19 mouse cellular contexts compared by ENCODE assay signal in the genomic region with DNA sequence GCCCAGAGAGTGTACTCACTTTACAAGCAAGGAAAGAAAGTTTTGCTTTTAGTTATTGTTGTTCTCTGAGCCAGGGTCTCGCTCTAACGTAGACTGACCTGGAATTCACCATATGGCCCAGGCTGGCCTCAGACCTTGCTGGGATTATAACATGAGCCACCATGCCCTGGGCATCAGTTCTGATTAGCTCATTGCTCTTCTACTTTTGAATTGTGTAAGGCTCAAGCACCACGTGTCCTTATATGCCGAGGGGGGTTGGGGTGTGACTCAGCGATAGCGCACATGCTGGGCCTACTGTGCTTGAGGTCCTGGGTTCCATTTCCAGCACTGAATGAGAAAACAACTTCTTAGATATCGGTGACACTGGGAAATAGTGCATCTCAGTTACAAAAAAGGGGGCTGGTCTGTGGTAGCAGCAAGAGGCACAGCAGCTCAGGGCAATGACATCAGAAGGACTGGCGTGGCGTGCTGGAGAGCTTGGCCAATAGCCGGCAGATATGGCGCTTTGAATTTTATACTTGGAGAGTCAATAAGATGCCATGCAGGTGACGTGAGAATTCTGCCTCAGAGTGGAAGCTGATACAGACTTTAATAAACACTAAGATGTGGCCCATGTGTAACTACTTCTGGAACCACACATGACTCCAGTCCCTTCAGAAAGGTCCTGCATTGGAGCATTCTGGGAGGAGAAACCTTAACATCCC. TPM values are rescaled to one million over a fixed set of nuclear protein-coding genes. Genes with fewer than 3 reads are reported as not detected.
DNase-seq lines count a peak whose midpoint lies in the region; ATAC-seq lines count a peak whose summit lies in the region.
"Had no signal": no experiment of that assay in that cellular context is flagged by ENCODE, and none has a peak within 500 bp of the region (broad histone marks: within the 10 kb centered on the region; RNA-seq: fewer than 3 reads in every experiment).

No protein-coding gene starts in this region.

- no peaks in the 10 kb centered on the region for H3K27me3 ChIP-seq in neural tube, embryonic 15.5 days (replicated peaks)
- H3K27me3 ChIP-seq: heart, embryonic 12.5 days; hindbrain, embryonic 15.5 days; liver, embryonic 13.5 days; lung, embryonic 15.5 days; neural tube, embryonic 12.5 days had no signal

- 88% methylated on average over 12 of the region's 12 CpGs for WGBS in neural tube, embryonic 15.5 days

- 0 out of 2 replicates have a peak, but pooled peaks have one; percentile 13 for ATAC-seq in neutrophil, adult 5-6 weeks (ENCODE audit: extremely low read depth, insufficient number of reproducible peaks, low FRiP score, poor library complexity, severe bottlenecking)
- no peak for ATAC-seq in neural tube, embryonic 15.5 days (ENCODE audit: low FRiP score)
- ATAC-seq: forebrain, postnatal 0 days; midbrain, embryonic 13.5 days had no signal

- H3K4me3 ChIP-seq in neural tube, embryonic 15.5 days (replicated peaks) = no peak overlapping the region
- H3K4me3 ChIP-seq: heart, embryonic 12.5 days; hindbrain, embryonic 15.5 days; liver, embryonic 13.5 days; lung, embryonic 15.5 days; midbrain, embryonic 13.5 days; neural tube, embryonic 12.5 days had no signal

- peaks cover 60% of the 10 kb centered on the region for H3K4me1 ChIP-seq in neural tube, embryonic 15.5 days

- H3K27ac ChIP-seq in neural tube, embryonic 15.5 days (replicated peaks) = no peak overlapping the region
- H3K27ac ChIP-seq: hindbrain, embryonic 15.5 days; liver, embryonic 13.5 days; lung, embryonic 15.5 days; neural tube, embryonic 12.5 days had no signal

- no peak overlapping the region for H3K9ac ChIP-seq in neural tube, embryonic 15.5 days (replicated peaks)
- H3K9ac ChIP-seq: forebrain, postnatal 0 days; heart, embryonic 12.5 days; hindbrain, embryonic 15.5 days; liver, embryonic 13.5 days; lung, embryonic 15.5 days; midbrain, embryonic 13.5 days; neural tube, embryonic 12.5 days had no signal

- H3K9me3 ChIP-seq in neural tube, embryonic 15.5 days (replicated peaks) = no peaks in the 10 kb centered on the region
- H3K9me3 ChIP-seq: heart, embryonic 12.5 days; hindbrain, embryonic 15.5 days; liver, embryonic 13.5 days; lung, embryonic 15.5 days; midbrain, embryonic 13.5 days; neural tube, embryonic 12.5 days had no signal

- no peak overlapping the region for H3K4me2 ChIP-seq in neural tube, embryonic 15.5 days
- H3K4me2 ChIP-seq: heart, embryonic 12.5 days; hindbrain, embryonic 15.5 days; liver, embryonic 13.5 days; lung, embryonic 15.5 days; midbrain, embryonic 13.5 days; neural tube, embryonic 12.5 days had no signal

- peaks cover 6% of the 10 kb centered on the region; the same call in 1 of the 2 replicates for H3K36me3 ChIP-seq in neural tube, embryonic 15.5 days

- DNase-seq in adrenal gland, postnatal 36 days = peak; percentile 53 to 61
- DNase-seq in adrenal gland, adult 8-10 months = no peak
- peak; percentile 48 for DNase-seq in lung, postnatal 36 days
- DNase-seq in lung, postnatal 4 days = no peak
- DNase-seq in right cerebral cortex, adult 18-20 months = no peak
- DNase-seq: B cell, adult 2 months; cerebellum, adult 9-10 months; forebrain, postnatal 0 days; heart, adult 11 months; kidney, adult 11 months; liver, embryonic 13.5 days; thymus, postnatal 4 days had no signal

RNA-seq across cellular contexts. Expression of a gene that starts 7.1 kb away (rescaled TPM):
- 10 to 100 TPM; 31.9 to 36.0 TPM for total RNA-seq in adrenal gland, postnatal 36 days (2021)
- 10 to 100 TPM; 35.2 to 38.8 (median 36.3) TPM for total RNA-seq in adrenal gland, adult 8-10 months (2022)
- total RNA-seq in neutrophil, adult 5-6 weeks (2017) = 58.9 and 63.7 TPM in 2 replicates
- 2.1 and 4.1 TPM in 2 replicates for polyA plus RNA-seq in neural tube, embryonic 15.5 days (2015; fragmentation: Nextera tagmentation; extraction: Ambion mirVana)

RNA-seq across cellular contexts. Expression of a gene that starts 57.6 kb away (rescaled TPM):
- 1 to 10 TPM; 1.4 to 2.7 TPM for total RNA-seq in adrenal gland, postnatal 36 days (2021)
- total RNA-seq in adrenal gland, adult 8-10 months (2022) = 1 to 10 TPM; 1.7 to 4.7 (median 3.5) TPM
- 0.23 TPM in 1 of 2 replicates, not detected in the other for total RNA-seq in neutrophil, adult 5-6 weeks (2017)
- 3.6 and 5.2 TPM in 2 replicates for polyA plus RNA-seq in neural tube, embryonic 15.5 days (2015; fragmentation: Nextera tagmentation; extraction: Ambion mirVana)

Comparison
In these comparisons a context has a peak if more than half of its experiments do, and no peak if none do; other contexts are left out.
1. DNase-seq: peak in adrenal gland, postnatal 36 days (2 of 2) and lung, postnatal 36 days (single experiment); none in adrenal gland, adult 8-10 months (single experiment), lung, postnatal 4 days (0 of 2) and right cerebral cortex, adult 18-20 months (single experiment).